Mouse (Mus musculus): ENCODE measurements around the gene Gm13279.
"Not testable (repeated sequence)": the region's sequence is repeated elsewhere in the genome, so short reads cannot be mapped to it uniquely, and the experiment has no call there.

Gene Gm13279

DNA sequence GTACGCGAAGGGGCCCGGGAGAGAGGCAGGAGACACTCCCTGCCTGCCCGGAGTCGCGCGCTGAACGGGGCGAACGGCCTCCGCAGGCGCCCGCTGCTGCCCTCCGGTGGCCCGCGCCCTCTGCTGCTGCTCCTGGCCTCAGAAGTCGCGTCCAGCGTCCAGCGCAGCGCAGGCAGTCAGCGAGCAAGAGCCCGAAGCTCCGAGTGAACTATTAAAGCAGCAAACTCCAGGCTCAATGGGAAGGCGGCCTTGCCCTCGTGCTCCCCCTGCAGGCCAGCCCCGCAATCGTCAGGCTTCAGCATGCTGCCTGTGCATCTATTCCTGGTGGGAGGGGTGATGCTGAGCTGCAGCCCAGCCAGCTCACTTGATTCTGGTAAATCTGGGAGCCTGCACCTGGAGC lies at the start of gene Gm13279:
Gene Gm13279 (plus strand): TSS at position 301 of the 400 bp plus-strand sequence.
- DNase-seq (ENCODE audit: low spot score): not testable (repeated sequence)

DNA sequence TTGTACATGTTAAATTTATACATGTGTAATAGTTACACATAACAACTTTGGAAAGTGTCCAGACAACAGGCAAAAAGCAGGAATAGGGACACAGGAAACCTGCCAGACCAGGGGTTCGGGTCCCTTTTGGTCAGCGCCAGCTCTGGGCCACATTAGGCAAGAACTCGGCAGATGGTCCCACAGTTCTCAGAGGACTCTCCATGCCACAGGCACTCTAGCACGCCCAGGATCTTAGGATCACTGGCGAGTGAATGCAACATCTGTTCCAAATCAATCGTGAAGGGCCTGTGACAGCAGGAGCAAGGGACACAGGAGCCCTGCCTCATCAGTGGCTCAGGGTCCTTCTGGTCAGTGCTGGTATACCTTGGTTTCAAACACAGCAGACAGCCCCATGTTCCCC lies 47.3 kb upstream of the Gm13279 start:
- DNase-seq (ENCODE audit: low spot score): no peak

- peak; percentile 72 for DNase-seq (ENCODE audit: low spot score)
Measured at GRCm38 (mm10) chr4:88754818-88755340, 42.3 kb upstream of the Gm13279 start, which contains the start of gene Gm13271. Gene Gm13271, plus strand, starts transcription at chr4:88754868.

DNA sequence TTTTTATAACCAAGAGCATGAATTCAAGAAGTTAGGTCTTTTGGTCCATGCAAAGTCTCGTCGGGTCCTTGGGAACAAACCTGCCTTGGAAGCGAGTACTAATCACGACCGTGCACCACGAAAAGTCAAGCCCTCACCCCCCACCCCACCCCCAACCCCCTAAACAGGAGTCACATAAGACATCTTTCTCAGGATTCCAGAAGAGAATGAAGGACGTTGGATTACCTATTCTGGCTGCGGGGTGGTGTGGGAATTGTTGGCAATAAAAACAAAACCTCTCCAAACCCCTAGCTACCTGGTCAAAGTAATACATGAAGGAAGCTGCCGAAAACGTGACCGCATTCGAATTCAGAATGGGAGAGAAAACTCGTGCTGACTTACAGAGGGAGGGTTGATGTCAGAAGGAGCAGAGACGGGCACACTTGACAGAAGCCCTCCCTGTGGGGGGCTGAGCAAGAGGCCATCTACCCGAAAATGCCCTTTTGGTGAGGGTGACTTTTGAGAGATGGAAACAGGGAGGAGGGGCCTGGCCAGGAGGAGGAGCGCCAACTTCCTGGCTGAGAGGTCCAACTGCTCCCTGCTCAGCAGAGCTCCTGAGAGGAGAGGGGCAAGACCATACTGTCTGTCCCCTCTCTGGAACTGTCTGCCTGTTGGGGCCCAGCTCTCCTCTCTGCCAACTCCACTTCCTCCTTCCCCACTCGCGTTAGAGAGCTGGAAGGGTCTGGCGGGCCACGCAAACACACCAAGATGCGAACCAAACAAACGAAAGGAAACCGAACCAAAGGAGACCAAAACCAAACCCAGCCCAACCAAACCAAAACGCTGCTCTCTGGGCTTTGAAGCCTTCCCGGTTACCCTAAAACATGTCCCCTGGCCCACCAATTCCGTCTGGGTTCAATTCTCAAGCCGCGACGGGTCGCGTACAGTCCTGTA lies 40.4 kb upstream of the Gm13279 start:
- not testable (repeated sequence) for DNase-seq (ENCODE audit: low spot score)

DNA sequence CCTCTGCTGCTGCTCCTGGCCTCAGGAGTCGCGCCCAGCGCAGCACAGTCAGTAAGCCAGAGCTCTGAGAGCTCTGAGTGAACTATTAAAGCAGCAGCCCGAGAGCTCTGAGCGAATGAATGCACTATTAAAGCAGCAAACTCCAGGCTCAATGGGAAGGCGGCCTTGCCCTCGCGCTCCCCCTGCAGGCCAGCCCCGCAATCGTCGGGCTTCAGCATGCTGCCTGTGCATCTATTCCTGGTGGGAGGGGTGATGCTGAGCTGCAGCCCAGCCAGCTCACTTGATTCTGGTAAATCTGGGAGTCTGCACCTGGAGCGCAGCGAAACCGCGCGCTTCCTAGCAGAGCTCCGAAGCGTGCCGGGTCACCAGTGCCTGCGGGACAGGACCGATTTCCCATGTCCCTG lies 39.6 kb upstream of the Gm13279 start:
- DNase-seq (ENCODE audit: low spot score): peak; percentile 88

GRCm38 (mm10) chr4:88758751-88759150 lies 38.4 kb upstream of the Gm13279 start:
- not testable (repeated sequence) for DNase-seq (ENCODE audit: low spot score)

DNA sequence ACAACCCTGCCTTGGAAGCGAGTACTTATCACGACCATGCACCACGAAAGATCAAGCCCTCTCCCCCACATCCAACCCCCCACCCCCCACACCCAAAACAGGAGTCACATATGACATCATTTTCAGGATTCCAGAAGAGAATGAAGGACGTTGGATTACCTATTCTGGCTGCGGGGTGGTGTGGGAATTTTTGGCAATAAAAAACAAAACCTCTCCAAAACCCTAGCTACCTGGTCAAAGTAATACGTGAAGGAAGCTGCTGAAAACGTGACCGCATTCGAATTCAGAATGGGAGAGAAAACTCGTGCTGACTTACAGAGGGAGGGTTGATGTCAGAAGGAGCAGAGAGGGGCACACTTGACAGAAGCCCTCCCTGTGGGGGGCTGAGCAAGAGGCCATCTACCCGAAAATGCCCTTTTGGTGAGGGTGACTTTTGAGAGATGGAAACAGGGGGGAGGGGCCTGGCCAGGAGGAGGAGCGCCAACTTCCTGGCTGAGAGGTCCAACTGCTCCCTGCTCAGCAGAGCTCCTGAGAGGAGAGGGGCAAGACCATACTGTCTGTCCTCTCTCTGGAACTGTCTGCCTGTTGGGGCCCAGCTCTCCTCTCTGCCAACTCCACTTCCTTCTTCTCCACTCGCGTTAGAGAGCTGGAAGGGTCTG lies 37.5 kb upstream of the Gm13279 start, which contains the start of gene Gm13283:
Gene Gm13283 (plus strand): TSS at position 510 of the 659 bp plus-strand sequence.
- DNase-seq (ENCODE audit: low spot score): peak; percentile 41

DNA sequence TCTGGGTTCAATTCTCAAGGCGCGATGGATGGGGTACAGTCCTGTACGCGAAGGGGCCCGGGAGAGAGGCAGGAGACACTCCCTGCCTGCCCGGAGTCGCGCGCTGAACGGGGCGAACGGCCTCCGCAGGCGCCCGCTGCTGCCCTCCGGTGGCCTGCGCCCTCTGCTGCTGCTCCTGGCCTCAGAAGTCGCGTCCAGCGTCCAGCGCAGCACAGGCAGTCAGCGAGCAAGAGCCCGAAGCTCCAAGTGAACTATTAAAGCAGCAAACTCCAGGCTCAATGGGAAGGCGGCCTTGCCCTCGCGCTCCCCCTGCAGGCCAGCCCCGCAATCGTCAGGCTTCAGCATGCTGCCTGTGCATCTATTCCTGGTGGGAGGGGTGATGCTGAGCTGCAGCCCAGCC lies 36.8 kb upstream of the Gm13279 start:
- DNase-seq (ENCODE audit: low spot score): not testable (repeated sequence)

DNA sequence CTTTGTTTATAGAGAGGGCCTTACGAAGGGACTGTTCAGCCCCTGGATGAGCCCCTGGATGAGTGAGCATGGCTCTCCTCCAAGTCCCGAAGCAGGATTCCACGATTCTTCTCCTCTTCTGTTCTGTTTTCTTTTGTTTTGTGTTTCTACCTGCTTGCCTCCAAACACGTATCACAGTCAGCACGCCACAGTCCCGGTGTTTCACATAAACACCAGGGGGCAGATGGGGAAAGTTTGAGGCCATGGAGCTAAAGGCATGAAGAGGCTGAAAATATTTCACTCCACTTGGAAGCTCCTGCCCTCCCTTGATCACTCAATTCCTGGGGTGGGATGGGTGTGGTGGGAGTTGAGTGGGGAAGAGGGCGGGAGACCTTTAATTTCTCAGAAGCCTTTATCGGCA lies 35.4 kb upstream of the Gm13279 start:
- peak; percentile 76 for DNase-seq (ENCODE audit: low spot score)

DNA sequence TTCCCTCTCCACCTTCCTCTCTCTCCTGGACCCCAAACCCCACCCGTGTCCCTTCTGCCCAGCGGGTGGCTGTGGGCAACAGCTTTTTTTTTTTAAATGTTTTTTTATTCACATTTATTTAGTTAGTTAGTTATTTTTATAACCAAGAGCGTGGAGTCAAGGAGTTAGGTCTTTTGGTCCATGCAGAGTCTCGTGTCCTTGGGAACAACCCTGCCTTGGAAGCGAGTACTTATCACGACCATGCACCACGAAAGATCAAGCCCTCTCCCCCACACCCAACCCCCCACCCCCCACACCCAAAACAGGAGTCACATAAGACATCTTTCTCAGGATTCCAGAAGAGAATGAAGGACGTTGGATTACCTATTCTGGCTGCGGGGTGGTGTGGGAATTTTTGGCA lies 34.9 kb upstream of the Gm13279 start:
- not testable (repeated sequence) for DNase-seq (ENCODE audit: low spot score)

DNA sequence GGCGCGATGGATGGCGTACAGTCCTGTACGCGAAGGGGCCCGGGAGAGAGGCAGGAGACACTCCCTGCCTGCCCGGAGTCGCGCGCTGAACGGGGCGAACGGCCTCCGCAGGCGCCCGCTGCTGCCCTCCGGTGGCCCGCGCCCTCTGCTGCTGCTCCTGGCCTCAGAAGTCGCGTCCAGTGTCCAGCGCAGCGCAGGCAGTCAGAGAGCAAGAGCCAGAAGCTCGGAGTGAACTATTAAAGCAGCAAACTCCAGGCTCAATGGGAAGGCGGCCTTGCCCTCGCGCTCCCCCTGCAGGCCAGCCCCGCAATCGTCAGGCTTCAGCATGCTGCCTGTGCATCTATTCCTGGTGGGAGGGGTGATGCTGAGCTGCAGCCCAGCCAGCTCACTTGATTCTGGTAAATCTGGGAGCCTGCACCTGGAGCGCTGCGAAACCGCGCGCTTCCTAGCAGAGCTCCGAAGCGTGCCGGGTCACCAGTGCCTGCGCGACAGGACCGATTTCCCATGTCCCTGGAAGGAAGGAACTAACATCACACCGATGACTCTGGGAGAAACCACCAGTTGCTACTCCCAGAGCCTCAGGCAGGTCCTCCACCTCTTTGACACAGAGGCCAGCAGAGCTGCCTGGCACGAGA lies 33.7 kb upstream of the Gm13279 start:
- not testable (repeated sequence) for DNase-seq (ENCODE audit: low spot score)

DNA sequence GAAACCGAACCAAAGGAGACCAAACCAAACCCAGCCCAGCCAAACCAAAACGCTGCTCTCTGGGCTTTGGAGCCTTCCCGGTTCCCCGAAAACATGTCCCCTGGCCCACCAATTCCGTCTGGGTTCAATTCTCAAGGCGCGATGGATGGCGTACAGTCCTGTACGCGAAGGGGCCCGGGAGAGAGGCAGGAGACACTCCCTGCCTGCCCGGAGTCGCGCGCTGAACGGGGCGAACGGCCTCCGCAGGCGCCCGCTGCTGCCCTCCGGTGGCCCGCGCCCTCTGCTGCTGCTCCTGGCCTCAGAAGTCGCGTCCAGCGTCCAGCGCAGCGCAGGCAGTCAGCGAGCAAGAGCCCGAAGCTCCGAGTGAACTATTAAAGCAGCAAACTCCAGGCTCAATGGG lies 23.7 kb upstream of the Gm13279 start, which contains the start of gene Gm13290:
Gene Gm13290 (plus strand): TSS at position 301 of the 400 bp plus-strand sequence.
- not testable (repeated sequence) for DNase-seq (ENCODE audit: low spot score)

DNA sequence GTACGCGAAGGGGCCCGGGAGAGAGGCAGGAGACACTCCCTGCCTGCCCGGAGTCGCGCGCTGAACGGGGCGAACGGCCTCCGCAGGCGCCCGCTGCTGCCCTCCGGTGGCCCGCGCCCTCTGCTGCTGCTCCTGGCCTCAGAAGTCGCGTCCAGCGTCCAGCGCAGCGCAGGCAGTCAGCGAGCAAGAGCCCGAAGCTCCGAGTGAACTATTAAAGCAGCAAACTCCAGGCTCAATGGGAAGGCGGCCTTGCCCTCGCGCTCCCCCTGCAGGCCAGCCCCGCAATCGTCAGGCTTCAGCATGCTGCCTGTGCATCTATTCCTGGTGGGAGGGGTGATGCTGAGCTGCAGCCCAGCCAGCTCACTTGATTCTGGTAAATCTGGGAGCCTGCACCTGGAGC lies 20.6 kb upstream of the Gm13279 start, which contains the start of gene Gm13289:
Gene Gm13289 (plus strand): TSS at position 301 of the 400 bp plus-strand sequence.
- DNase-seq (ENCODE audit: low spot score): not testable (repeated sequence)

DNA sequence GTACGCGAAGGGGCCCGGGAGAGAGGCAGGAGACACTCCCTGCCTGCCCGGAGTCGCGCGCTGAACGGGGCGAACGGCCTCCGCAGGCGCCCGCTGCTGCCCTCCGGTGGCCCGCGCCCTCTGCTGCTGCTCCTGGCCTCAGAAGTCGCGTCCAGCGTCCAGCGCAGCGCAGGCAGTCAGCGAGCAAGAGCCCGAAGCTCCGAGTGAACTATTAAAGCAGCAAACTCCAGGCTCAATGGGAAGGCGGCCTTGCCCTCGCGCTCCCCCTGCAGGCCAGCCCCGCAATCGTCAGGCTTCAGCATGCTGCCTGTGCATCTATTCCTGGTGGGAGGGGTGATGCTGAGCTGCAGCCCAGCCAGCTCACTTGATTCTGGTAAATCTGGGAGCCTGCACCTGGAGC lies 17.6 kb upstream of the Gm13279 start, which contains the start of gene Gm13272:
Gene Gm13272 (plus strand): TSS at position 301 of the 400 bp plus-strand sequence.
- not testable (repeated sequence) for DNase-seq (ENCODE audit: low spot score)

- DNase-seq (ENCODE audit: low spot score): not testable (repeated sequence)
Measured at GRCm38 (mm10) chr4:88780320-88780719, 16.9 kb upstream of the Gm13279 start.

- not testable (repeated sequence) for DNase-seq (ENCODE audit: low spot score)
Measured at GRCm38 (mm10) chr4:88781831-88782230, 15.4 kb upstream of the Gm13279 start, which contains the start of gene Ifnz. Gene Ifnz, plus strand, starts transcription at chr4:88782131.

GRCm38 (mm10) chr4:88782335-88782734 lies 14.9 kb upstream of the Gm13279 start:
- not testable (repeated sequence) for DNase-seq (ENCODE audit: low spot score)

- DNase-seq (ENCODE audit: low spot score): not testable (repeated sequence)
Measured at GRCm38 (mm10) chr4:88785409-88785808, 11.8 kb upstream of the Gm13279 start, which contains the start of gene Gm13276. Gene Gm13276, plus strand, starts transcription at chr4:88785709.

DNA sequence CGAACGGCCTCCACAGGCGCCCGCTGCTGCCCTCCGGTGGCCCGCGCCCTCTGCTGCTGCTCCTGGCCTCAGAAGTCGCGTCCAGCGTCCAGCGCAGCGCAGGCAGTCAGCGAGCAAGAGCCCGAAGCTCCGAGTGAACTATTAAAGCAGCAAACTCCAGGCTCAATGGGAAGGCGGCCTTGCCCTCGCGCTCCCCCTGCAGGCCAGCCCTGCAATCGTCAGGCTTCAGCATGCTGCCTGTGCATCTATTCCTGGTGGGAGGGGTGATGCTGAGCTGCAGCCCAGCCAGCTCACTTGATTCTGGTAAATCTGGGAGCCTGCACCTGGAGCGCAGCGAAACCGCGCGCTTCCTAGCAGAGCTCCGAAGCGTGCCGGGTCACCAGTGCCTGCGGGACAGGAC lies 8.8 kb upstream of the Gm13279 start, which contains the start of gene Gm13277:
Gene Gm13277 (plus strand): TSS at position 231 of the 400 bp plus-strand sequence.
- DNase-seq (ENCODE audit: low spot score): not testable (repeated sequence)

DNA sequence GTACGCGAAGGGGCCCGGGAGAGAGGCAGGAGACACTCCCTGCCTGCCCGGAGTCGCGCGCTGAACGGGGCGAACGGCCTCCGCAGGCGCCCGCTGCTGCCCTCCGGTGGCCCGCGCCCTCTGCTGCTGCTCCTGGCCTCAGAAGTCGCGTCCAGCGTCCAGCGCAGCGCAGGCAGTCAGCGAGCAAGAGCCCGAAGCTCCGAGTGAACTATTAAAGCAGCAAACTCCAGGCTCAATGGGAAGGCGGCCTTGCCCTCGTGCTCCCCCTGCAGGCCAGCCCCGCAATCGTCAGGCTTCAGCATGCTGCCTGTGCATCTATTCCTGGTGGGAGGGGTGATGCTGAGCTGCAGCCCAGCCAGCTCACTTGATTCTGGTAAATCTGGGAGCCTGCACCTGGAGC lies 5.9 kb upstream of the Gm13279 start, which contains the start of gene Gm13278:
Gene Gm13278 (plus strand): TSS at position 301 of the 400 bp plus-strand sequence.
- DNase-seq (ENCODE audit: low spot score): not testable (repeated sequence)

Measured in urinary bladder, postnatal 10 days (tissue).